Mouse (Mus musculus): ENCODE data around the gene Samd10.

Gene Samd10

DNA sequence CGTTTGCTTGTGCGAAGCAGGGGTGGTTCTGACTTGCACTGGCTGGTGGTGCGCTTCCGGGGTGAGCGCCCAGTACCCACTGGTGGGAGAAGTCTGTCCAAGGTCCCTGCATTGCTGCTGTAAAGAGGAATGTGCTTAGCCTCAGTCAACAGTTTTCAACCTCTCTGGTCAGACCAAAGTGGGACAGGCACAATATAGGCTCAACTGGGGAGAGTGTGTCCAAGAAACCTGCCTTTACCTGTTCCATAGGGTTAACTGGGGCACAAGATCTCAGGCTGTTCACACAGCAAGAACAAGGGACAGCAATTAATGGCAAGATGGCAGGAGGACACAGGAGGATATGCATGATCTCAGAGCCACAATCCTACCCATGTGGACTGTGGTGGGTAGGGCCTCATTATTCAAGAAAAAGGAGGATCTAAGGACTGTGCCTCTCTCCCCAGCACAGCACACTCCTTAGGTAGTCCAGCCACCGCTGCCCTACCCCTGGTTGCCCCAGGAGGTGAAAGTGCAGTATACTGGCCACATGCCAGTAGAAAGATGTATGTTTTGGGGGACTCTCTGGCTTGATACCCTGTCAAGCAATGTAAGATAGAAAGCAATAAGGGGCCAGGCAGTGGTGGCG, 24.0 kb downstream of the Samd10 start:
- no peak for DNase-seq

DNA sequence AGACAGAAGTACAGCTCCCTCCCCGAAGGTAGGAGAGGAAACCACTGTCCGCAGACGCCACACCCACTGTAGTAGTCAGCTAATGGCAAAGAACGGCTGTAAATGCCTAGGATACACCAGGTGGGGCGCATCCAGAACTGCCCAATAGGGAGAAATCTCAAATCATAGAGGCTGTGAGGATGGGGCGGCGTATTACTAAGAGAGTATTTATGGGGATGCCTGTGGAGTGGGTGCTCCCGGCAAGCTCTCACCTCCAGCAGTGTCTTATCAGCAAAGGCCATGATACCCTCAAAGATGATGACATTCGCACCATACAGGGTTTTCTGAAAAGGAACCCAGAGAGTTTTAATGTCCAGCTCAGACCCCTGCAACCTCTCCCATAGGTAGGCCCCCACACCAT, 25.1 kb downstream of the Samd10 start:
- no peak for DNase-seq

DNA sequence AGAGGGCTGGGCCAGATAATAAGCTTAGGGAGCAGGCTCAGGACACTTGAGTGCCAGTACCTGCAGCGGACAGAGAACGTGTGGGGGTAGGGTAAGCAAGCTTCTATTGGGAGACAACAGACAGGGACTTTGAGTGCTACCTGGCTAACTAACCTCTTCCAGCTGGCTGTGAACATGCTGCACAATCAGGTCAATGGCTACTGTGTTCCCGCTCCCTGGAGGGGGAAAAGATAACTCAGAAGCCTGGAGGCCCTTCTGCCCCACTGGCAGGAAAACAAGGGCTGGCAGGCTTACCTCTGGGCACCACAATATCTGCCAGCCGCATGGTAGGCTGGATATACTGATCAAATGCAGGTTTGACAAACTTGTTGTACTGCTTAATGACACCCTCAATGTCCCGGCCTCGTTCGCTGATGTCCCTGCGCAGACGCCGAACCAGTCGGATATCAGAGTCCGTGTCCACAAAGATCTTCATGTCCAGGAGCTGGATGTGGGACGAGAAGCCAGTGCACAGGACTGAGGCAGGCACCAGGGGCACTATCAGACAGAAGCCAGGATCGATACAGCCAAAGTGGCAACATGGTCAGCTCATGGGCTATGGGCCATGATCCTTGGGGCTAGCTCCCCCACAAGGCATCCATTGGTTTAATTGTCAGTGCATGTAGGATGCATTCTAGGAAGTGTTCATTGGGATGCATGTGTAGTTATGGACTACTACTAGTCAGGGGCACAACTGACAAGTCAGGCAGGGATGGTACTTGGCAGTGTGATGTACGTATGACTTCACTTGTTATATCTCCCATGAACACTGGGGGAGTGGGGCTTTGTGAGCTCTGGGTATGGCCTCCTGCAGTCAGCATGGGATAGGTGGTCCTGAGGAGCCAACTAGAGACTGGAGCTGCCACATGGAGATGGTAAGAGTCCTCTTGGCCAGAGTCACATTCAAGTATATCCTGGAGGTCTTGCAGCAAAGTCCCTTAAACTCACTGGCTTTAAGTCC, 25.8 kb downstream of the Samd10 start:
- DNase-seq = no peak

GRCm38 (mm10) chr2:181571941-181572670, 26.9 kb downstream of the Samd10 start:
- no peak for DNase-seq

DNA sequence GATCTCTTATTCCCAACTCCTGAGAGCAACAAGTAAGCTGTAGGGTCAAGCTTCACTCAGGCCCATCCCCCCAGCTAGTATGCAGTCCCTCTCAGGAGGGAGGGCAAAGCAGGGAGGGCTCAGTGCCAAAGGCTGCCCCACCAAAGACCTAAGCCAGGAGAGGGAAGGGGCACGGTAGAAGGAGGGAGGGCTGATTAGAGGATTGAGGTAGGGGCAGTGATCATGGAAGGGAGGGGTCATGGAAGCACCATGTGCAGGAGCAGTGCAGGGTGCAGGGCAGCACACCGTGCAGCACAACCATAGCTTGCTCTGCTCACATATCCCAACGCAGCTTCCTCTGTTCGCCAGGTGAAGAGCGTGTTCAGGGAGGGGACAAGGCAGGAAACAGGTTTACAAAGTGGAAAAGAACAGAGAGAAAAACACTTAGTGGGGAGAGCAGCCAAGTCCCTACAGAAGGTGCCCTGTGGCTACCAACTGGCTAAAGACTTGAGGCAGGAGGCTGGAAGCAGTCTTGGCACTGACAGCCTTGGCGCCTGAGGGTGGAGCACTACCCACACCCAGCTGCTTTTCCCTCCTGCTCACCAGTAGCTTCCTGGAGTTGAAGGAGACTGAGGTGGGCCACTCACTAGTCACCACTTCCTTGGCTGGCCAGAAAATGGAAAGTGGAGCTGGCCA, 28.0 kb downstream of the Samd10 start:
- no peak for DNase-seq

DNA sequence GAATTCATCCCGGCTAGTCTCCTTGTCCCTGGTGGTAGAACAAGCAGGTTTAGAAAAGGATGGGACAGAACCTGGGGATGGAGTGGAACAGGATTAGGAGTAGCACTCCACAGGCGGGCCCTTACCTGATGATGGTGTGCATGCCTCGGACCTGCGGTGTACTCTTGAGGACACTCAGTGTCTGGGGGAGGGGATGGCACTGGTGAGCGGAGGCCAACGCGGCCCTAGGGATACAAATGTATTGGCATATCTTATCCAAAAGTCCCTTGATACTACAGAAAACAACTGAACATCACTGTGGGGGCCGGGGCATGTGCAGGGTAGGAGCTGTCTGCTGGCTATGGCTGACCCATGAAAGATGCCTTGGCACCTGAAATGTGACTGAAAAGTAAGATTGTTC, 28.6 kb downstream of the Samd10 start:
- DNase-seq = no peak

DNA sequence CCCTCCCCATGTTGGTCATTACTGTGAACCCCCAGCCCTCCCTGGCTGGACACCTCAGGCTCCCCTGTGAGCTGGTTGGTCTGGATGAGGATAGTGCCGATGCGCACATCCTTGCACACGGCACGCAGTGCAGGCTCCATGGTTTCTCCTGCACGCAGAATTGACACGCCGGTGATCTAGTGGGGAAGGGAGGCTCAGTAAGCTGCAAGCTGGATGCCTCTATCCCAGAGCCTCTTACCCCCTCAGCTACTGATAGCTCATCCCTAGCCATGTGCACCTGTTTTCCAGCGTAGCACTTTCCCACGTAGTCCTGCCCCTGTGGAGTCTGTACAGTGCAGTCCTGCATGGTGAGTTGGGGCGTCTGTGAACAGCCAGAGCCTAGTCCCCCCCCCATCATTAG, 29.2 kb downstream of the Samd10 start:
- no peak for DNase-seq

DNA sequence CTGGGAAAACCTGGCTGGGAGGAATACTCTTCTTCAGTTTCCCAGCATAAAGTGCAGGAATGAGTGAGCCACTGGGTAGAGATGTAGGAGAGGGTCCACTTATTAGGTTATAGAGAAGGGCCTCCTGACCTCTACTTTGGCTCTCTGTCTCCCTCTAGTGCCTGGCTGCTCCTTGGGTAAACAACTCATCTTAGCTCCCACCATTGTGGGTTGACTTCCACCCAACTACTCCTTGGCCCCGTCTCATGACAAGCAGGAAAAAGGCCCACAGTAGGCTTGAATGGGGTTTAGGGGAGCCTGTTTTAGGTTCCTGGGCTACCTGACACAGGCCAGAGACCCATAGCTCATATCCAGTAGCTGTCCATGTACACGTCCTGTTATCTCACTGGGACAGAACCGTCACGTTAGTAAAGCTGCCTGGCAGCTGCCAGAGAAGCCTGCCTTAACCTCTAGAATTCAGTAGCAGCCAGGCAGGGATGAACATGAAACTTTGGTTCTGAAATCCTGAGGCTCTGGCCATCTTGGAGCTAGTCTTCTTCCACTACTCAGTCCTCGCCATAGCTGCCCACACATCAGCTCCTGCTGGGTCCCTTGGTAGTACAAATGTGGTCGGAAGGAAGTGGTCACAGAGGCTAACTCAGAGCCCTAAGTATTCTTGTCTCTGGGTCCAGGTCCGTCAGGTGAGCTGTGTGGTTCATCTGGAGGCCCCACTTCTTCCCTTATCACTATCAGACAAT, 30.6 kb downstream of the Samd10 start:
- peak in 1 of 2 experiments; percentile 64 for DNase-seq

GRCm38 (mm10) chr2:181567338-181567737, 31.7 kb downstream of the Samd10 start:
- no peak for DNase-seq

GRCm38 (mm10) chr2:181553772-181554171, 45.2 kb downstream of the Samd10 start:
- no peak for DNase-seq

- DNase-seq = no peak
These were observed 48.8 kb downstream of the Samd10 start for GRCm38 (mm10) chr2:181550233-181550632.

DNA sequence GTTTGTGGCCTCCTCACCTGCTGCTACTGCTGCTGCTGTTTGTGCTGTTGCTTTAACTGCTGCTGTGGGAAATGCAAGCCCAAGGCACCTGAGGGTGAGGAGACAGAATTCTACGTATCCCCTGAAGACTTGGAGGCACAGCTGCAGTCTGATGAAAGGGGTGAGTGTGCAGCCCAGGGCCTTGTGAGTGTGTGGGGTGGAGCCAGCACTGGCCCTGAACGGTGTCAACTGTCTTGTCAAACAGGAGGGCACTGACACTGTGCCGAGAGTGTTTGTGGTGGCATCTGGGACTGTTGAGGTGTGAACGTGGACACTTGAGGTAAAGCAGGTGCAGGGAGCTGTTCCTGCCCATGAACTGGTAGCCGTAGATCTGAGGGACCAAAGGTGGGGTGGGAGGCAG, 50.3 kb downstream of the Samd10 start:
- no peak for DNase-seq

- no peak for DNase-seq
These were observed 50.8 kb downstream of the Samd10 start for GRCm38 (mm10) chr2:181548227-181548626.

DNA sequence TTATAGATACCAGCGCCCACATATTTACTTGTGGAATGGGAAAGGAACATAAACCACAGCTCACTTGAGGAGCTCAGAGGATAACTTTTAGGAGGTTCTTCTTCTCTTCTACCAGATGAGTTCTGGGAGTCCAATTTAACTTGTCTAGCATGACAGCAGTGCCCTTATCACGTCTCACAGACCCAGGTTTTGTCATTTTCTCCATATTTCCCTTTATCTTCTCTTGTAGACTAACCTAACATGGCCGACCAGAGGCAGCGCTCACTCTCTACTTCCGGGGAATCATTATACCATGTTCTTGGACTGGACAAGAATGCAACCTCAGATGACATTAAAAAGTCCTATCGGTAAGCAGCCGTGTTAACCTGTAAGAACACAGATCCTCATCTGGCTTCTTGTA, 52.9 kb downstream of the Samd10 start:
- no peak for DNase-seq

Data from kidney, adult 8-10 months (tissue).